Comparison of ENCODE assay signal across 18 mouse cellular contexts in the genomic region with DNA sequence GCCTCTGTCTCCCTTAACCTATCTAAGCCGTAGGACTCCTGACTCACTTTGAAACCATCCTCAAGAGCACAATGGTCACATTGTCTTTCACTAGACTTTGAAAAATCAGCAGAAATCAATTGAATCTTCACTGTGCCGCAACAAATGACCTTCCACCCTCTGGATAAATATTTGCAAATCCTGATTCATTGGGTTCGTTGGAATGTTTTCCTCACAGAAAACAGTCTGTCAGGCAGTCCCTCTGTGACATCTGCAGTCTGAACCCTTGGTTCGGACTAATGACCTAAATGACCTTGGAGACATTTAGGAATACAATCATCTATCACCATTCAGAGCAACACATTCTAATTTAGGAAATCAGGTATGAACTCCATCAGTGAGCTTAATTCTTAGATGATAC. TPM values are rescaled to one million over a fixed set of nuclear protein-coding genes. Genes with fewer than 3 reads are reported as not detected.
"Had no signal": no experiment of that assay in that cellular context is flagged by ENCODE, and none has a peak within 500 bp of the region (broad histone marks: within the 10 kb centered on the region; RNA-seq: fewer than 3 reads in every experiment).

No protein-coding gene starts in this region.

- H3K4me1 ChIP-seq: stomach, embryonic 15.5 days had no signal

- ATAC-seq: midbrain, embryonic 16.5 days had no signal

- H3K27me3 ChIP-seq: liver, embryonic 15.5 days; midbrain, embryonic 12.5 days; neural tube, embryonic 13.5 days; neural tube, embryonic 15.5 days; stomach, embryonic 15.5 days had no signal

- H3K27ac ChIP-seq: liver, embryonic 15.5 days; midbrain, embryonic 10.5 days; midbrain, embryonic 12.5 days; neural tube, embryonic 13.5 days; neural tube, embryonic 15.5 days; stomach, embryonic 15.5 days; stomach, postnatal 0 days had no signal

- DNase-seq: lung, adult 18-20 months; lung, embryonic 14.5 days; lung, postnatal 10 days; lung, postnatal 4 days; midbrain, embryonic 14.5 days; right cerebral cortex, postnatal 14 days; thymus, adult 2 months; thymus, postnatal 25 days; thymus, postnatal 4 days had no signal

- H3K9ac ChIP-seq: liver, embryonic 15.5 days; lung, embryonic 14.5 days; midbrain, embryonic 12.5 days; neural tube, embryonic 13.5 days; neural tube, embryonic 15.5 days; stomach, embryonic 15.5 days had no signal

- H3K9me3 ChIP-seq: liver, embryonic 15.5 days; midbrain, embryonic 10.5 days; midbrain, embryonic 12.5 days; neural tube, embryonic 13.5 days; neural tube, embryonic 15.5 days; stomach, embryonic 15.5 days had no signal

- H3K4me3 ChIP-seq: liver, embryonic 15.5 days; midbrain, embryonic 10.5 days; midbrain, embryonic 12.5 days; myocyte; neural tube, embryonic 13.5 days; neural tube, embryonic 15.5 days; stomach, embryonic 15.5 days had no signal

- H3K36me3 ChIP-seq: liver, embryonic 15.5 days; midbrain, embryonic 10.5 days; midbrain, embryonic 12.5 days; neural tube, embryonic 13.5 days; neural tube, embryonic 15.5 days; stomach, embryonic 15.5 days had no signal

- H3K4me2 ChIP-seq: liver, embryonic 15.5 days; lung, embryonic 14.5 days; midbrain, embryonic 12.5 days; neural tube, embryonic 13.5 days; neural tube, embryonic 15.5 days; stomach, embryonic 15.5 days had no signal

RNA-seq across cellular contexts. Expression of a gene that starts 7.9 kb away (rescaled TPM):
- polyA plus RNA-seq: lung, embryonic 14.5 days; midbrain, embryonic 12.5 days had no signal
